Mouse (Mus musculus) testis, adult 2 months (tissue): Measurements from ENCODE around the gene Lrp2.

Experiments used
- CTCF ChIP-seq: fragments of 200-500 bp; IDR thresholded peaks from 2 replicates; pipeline ENCODE4 v1.5.1; 2012; ENCODE audit warnings: low read depth, mild to moderate bottlenecking, inconsistent platforms, low read length, moderate library complexity; ENCODE audit not compliant: control insufficient read depth, insufficient read depth, insufficient replicate concordance
- POLR2A ChIP-seq: fragments of 200-500 bp; IDR thresholded peaks from 2 replicates; pipeline ENCODE4 v1.6.1; 2012; ENCODE audit warnings: low read depth, mild to moderate bottlenecking, inconsistent platforms, low read length, moderate library complexity; ENCODE audit not compliant: control insufficient read depth

GRCm38 (mm10) chr2:69471837-69472236, 114.0 kb downstream of the Lrp2 start:
- TF ChIP-seq POLR2A = no peak
- TF ChIP-seq CTCF = no peak
